ENCODE assay signal across 1 mouse cellular context in the genomic region with DNA sequence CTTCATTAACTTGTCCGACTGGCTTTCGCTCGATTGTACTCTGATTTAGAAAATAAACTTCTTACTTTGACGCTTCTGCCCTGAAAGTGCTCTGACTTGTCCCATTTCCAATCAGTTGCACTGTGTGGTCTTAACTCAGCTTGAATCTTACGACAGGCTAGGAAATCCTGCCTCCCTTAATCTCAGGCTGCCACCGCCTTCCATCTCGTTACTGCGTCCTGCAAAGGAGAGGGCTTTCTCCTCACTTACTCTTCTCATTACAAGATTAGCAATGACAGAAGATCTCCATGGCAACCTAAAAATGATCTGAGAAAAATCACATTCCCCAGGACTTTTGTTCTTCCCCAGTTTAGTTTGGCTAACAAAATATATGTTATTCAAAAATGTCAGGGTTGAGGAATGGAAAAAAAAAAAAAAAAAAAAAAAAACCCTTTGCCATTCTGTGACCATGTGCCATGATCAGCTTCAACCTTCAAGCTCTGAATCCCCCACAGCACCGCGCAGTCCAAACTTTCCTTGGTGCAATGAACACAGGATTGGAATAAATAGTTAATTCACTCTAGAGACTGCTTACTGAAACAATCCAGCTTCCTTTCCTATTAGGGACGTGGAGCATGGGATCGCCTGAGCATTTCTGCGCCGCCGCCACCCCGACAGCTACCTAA.
TF ChIP-seq lines count a peak whose summit lies in the region.

No protein-coding gene starts in this region.

TF ChIP-seq in CH12.LX, 34 proteins besides CTCF, POLR2A, EP300 and RAD21 (continued from another document):
- no peak for TF ChIP-seq MYC (IDR thresholded peaks at IDR 0.05; ENCODE audit: low read depth, low read length)
TF ChIP-seq in CH12.LX: peak in this region for 1.
